Mouse (Mus musculus): ENCODE measurements at regions not wholly inside any gene's neighbourhood (a gene's known extent, or its start where the extent isn't known, plus 50 kb on each side); places are given as distances from the start of the nearest gene placed in this dataset.

GRCm38 (mm10) chr16:49529060-49529459 lies 170.0 kb upstream of the Ift57 start:
- peak; percentile 59 to 68 for ATAC-seq (replicated peaks in 1 of 2; ENCODE audit: insufficient read depth in 1 of 2, low FRiP score in 2 of 2, low TSS enrichment in 1 of 2, low read depth in 1 of 2, poor library complexity in 2 of 2, severe bottlenecking in 2 of 2)

- ATAC-seq (replicated peaks in 1 of 2; ENCODE audit: insufficient read depth in 1 of 2, low FRiP score in 2 of 2, low TSS enrichment in 1 of 2, low read depth in 1 of 2, poor library complexity in 2 of 2, severe bottlenecking in 2 of 2), result no peak
Measured at GRCm38 (mm10) chr16:49530051-49530450, 169.0 kb upstream of the Ift57 start.

- ATAC-seq (replicated peaks in 1 of 2; ENCODE audit: insufficient read depth in 1 of 2, low FRiP score in 2 of 2, low TSS enrichment in 1 of 2, low read depth in 1 of 2, poor library complexity in 2 of 2, severe bottlenecking in 2 of 2), result no peak
Measured at GRCm38 (mm10) chr16:49532071-49532686, 166.9 kb upstream of the Ift57 start.

GRCm38 (mm10) chr16:49533498-49533998 lies 165.5 kb upstream of the Ift57 start:
- 0 out of 4 replicates have a peak, but pooled peaks of 1 of the 2 experiments have one; percentile 22 for ATAC-seq (replicated peaks in 1 of 2; ENCODE audit: insufficient read depth in 1 of 2, low FRiP score in 2 of 2, low TSS enrichment in 1 of 2, low read depth in 1 of 2, poor library complexity in 2 of 2, severe bottlenecking in 2 of 2)

GRCm38 (mm10) chr16:49550231-49550630 lies 148.8 kb upstream of the Ift57 start:
- no peak for ATAC-seq (replicated peaks in 1 of 2; ENCODE audit: insufficient read depth in 1 of 2, low FRiP score in 2 of 2, low TSS enrichment in 1 of 2, low read depth in 1 of 2, poor library complexity in 2 of 2, severe bottlenecking in 2 of 2)

GRCm38 (mm10) chr16:49570031-49570430 lies 129.0 kb upstream of the Ift57 start:
- ATAC-seq (replicated peaks in 1 of 2; ENCODE audit: insufficient read depth in 1 of 2, low FRiP score in 2 of 2, low TSS enrichment in 1 of 2, low read depth in 1 of 2, poor library complexity in 2 of 2, severe bottlenecking in 2 of 2), result no peak

- no peak for ATAC-seq (replicated peaks in 1 of 2; ENCODE audit: insufficient read depth in 1 of 2, low FRiP score in 2 of 2, low TSS enrichment in 1 of 2, low read depth in 1 of 2, poor library complexity in 2 of 2, severe bottlenecking in 2 of 2)
Measured at GRCm38 (mm10) chr16:49572485-49573170, 126.4 kb upstream of the Ift57 start.

- no peak for ATAC-seq (replicated peaks in 1 of 2; ENCODE audit: insufficient read depth in 1 of 2, low FRiP score in 2 of 2, low TSS enrichment in 1 of 2, low read depth in 1 of 2, poor library complexity in 2 of 2, severe bottlenecking in 2 of 2)
Measured at GRCm38 (mm10) chr16:49573171-49573517, 125.9 kb upstream of the Ift57 start.

- no peak for ATAC-seq (replicated peaks in 1 of 2; ENCODE audit: insufficient read depth in 1 of 2, low FRiP score in 2 of 2, low TSS enrichment in 1 of 2, low read depth in 1 of 2, poor library complexity in 2 of 2, severe bottlenecking in 2 of 2)
Measured at GRCm38 (mm10) chr16:49578976-49579375, 120.1 kb upstream of the Ift57 start.

GRCm38 (mm10) chr16:49580708-49581107 lies 118.3 kb upstream of the Ift57 start:
- ATAC-seq (replicated peaks in 1 of 2; ENCODE audit: insufficient read depth in 1 of 2, low FRiP score in 2 of 2, low TSS enrichment in 1 of 2, low read depth in 1 of 2, poor library complexity in 2 of 2, severe bottlenecking in 2 of 2), result no peak

- ATAC-seq (replicated peaks in 1 of 2; ENCODE audit: insufficient read depth in 1 of 2, low FRiP score in 2 of 2, low TSS enrichment in 1 of 2, low read depth in 1 of 2, poor library complexity in 2 of 2, severe bottlenecking in 2 of 2), result no peak
Measured at GRCm38 (mm10) chr16:49606500-49606899, 92.5 kb upstream of the Ift57 start.

- no peak for ATAC-seq (replicated peaks in 1 of 2; ENCODE audit: insufficient read depth in 1 of 2, low FRiP score in 2 of 2, low TSS enrichment in 1 of 2, low read depth in 1 of 2, poor library complexity in 2 of 2, severe bottlenecking in 2 of 2)
Measured at GRCm38 (mm10) chr16:49614801-49615200, 84.2 kb upstream of the Ift57 start.

GRCm38 (mm10) chr16:49615342-49616020 lies 83.6 kb upstream of the Ift57 start:
- ATAC-seq (replicated peaks in 1 of 2; ENCODE audit: insufficient read depth in 1 of 2, low FRiP score in 2 of 2, low TSS enrichment in 1 of 2, low read depth in 1 of 2, poor library complexity in 2 of 2, severe bottlenecking in 2 of 2), result no peak

- ATAC-seq (replicated peaks in 1 of 2; ENCODE audit: insufficient read depth in 1 of 2, low FRiP score in 2 of 2, low TSS enrichment in 1 of 2, low read depth in 1 of 2, poor library complexity in 2 of 2, severe bottlenecking in 2 of 2), result no peak
Measured at GRCm38 (mm10) chr16:49616263-49616872, 82.7 kb upstream of the Ift57 start.

GRCm38 (mm10) chr16:49633502-49633901 lies 65.5 kb upstream of the Ift57 start:
- no peak for ATAC-seq (replicated peaks in 1 of 2; ENCODE audit: insufficient read depth in 1 of 2, low FRiP score in 2 of 2, low TSS enrichment in 1 of 2, low read depth in 1 of 2, poor library complexity in 2 of 2, severe bottlenecking in 2 of 2)

GRCm38 (mm10) chr16:49635506-49635905 lies 63.5 kb upstream of the Ift57 start:
- ATAC-seq (replicated peaks in 1 of 2; ENCODE audit: insufficient read depth in 1 of 2, low FRiP score in 2 of 2, low TSS enrichment in 1 of 2, low read depth in 1 of 2, poor library complexity in 2 of 2, severe bottlenecking in 2 of 2), result no peak

- ATAC-seq (replicated peaks in 1 of 2; ENCODE audit: insufficient read depth in 1 of 2, low FRiP score in 2 of 2, low TSS enrichment in 1 of 2, low read depth in 1 of 2, poor library complexity in 2 of 2, severe bottlenecking in 2 of 2), result no peak
Measured at GRCm38 (mm10) chr16:49636467-49636866, 62.6 kb upstream of the Ift57 start.

GRCm38 (mm10) chr16:49642696-49643095 lies 56.3 kb upstream of the Ift57 start:
- no peak for ATAC-seq (replicated peaks in 1 of 2; ENCODE audit: insufficient read depth in 1 of 2, low FRiP score in 2 of 2, low TSS enrichment in 1 of 2, low read depth in 1 of 2, poor library complexity in 2 of 2, severe bottlenecking in 2 of 2)
